Mouse (Mus musculus): ENCODE measurements around the gene BC035947. TPM values are rescaled to one million over a fixed set of nuclear protein-coding genes. Genes with fewer than 3 reads are reported as not detected.

Gene BC035947
- polyA plus RNA-seq, 1 experiment from 2014 or later, result 0.30 TPM

Other genes starting within 250 kb of the BC035947 start
- 1.1 and 2.1 TPM in 2 replicates for gene Sgpp2, start 201.8 kb downstream of the BC035947 start, polyA plus RNA-seq (2014; fragmentation: Nextera tagmentation; extraction: Ambion mirVana)
- gene Farsb, start 23.3 kb downstream of the BC035947 start, polyA plus RNA-seq (2014; fragmentation: Nextera tagmentation; extraction: Ambion mirVana), result 154 and 164 TPM in 2 replicates
- gene Mogat1, start 1.2 kb downstream of the BC035947 start, polyA plus RNA-seq (2014; fragmentation: Nextera tagmentation; extraction: Ambion mirVana), result not detected in 2 replicates
- gene Acsl3, start 145.7 kb upstream of the BC035947 start, polyA plus RNA-seq (2014; fragmentation: Nextera tagmentation; extraction: Ambion mirVana), result 97.9 and 109 TPM in 2 replicates
- gene Utp14b, start 145.9 kb upstream of the BC035947 start, polyA plus RNA-seq (2014; fragmentation: Nextera tagmentation; extraction: Ambion mirVana), result 5.3 and 6.0 TPM in 2 replicates

All from midbrain, embryonic 11.5 days (tissue).